Mouse (Mus musculus) spleen, postnatal 10 days (tissue): ENCODE measurements around the gene Crb3.

Source experiments
- DNase-seq, 2 experiments: peaks; one replicate each; pipeline ENCODE4 v3.0.0; 2021 to 2022; ENCODE audit warnings: low spot score in 2 of 2

Gene Crb3

DNA sequence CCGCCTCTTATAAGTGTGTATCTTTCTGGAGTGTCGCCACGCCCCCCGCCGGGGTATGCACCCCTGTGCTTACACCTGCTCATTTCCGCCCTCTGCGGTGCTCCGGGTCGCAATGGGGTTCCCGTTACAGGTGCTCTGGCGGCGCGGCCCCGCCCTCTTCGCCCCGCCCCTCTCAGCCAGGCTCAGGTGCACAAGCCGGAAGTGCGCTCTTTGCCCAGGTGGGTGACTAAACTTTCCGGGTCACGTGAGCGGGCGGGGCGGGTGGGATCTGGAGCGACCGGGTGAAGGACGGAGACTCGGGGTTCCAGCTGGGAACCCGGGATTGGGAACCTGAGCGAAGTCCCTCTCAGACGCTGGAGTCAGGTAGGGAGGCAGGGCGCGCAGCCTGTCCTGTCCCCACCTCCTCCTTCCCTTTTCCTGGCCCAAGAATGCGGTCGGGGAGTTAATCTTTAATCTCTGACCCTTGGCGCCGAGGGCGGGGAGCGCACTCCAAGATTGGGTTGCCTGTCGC is 3.2 kb downstream of the Crb3 start:
- DNase-seq = peak in 1 of 2 experiments; percentile 39

DNA sequence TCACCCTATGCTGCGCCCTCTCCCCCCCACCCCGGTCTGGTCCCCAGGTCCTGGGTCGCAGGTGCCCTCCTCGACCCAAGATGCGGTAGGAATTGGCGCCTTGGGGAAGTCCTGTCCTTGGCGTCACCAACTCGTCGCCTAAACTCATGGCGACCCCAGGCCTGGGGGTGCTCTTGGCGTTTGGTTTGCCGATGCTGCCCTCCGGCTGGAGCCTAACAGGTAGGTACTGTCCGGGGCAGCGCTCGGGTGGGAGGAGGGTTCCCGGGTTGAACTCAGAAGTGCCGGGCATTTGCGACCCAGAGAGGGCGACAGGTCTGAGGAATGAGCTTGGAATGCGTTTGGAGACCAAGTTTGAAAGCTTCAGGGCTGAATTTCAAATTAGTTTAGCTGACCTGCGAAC is 3.6 kb downstream of the Crb3 start:
- DNase-seq = no peak

DNA sequence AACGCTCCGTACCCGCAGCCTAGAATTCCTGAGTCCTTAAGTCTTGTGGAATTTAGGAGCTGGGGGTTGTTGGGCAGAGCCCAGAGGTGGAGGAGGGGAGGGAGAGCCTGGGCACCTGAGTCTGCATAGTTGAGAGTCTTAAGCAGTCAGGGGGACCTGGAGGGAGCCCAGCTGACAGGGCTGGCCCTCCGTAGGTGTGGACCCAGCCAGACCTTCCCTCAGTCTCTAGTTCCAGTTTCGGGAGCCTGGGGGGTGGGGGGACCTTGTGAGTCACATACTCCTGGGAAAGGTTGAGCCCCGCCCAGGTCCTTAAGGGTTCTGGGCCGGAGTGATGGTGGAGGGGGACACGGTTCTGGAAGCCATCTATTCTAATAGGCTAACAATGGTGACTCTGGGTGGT is 4.1 kb downstream of the Crb3 start:
- no peak for DNase-seq

DNA sequence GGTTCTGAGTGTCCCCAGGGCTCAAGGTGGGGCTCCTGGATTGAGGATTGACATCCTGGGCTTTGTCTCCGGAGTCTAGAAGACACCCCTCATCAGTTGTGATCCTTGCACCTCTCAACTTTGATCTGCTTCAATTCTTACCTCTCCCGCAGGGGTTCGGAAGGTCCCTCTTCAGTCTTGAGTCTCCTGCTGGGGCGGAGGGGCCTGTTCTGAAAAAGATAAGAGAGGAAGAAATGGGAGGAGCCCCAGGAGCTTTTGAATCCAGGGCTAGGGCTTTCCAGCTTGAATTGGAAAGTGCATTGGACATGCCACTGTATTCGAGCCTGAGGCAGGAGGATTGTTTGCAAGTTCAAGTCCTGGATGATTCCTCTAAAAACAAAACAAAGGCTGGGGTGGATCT is 8.0 kb downstream of the Crb3 start:
- DNase-seq = no peak

DNA sequence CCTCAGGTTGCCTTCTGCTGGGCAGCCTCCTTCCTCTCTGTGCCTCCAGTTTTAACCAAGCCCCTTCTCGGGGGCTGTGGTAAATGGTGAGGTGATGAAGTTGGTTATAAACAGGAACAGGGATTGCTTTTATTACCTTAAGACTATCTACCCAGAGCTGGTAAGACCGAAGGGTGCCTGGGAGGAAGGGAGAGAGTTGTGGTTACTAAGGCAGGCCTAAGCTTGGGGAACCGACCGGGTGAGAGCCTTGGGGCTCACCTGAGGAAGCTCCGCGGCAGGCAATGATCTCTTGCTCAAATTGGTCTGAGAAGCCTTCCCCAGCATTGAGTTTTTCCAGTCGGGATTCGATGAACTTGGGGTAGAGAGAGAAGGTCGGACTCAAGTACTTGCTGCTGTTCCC is 11.4 kb downstream of the Crb3 start:
- DNase-seq = no peak

DNA sequence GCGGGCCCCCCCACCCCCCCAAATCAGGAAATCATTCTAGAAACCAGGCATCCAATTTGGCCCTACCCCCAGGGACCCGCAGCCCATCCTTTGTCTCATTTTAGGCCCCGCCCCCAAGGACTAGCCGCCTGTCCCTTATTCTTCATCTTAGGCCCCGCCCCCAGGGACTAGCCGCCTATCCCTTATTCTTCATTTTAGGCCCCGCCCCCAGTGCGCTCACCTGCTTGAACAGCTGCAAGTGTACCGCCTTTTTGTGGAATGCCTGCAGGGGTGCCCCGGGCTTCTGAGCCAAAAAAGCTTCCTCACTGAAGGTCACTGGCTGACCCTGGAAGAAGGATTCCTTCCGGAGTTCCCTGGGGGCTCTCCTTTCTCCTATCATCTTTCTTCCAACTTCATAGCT is 11.8 kb downstream of the Crb3 start:
- DNase-seq = peak in 1 of 2 experiments; percentile 29

DNA sequence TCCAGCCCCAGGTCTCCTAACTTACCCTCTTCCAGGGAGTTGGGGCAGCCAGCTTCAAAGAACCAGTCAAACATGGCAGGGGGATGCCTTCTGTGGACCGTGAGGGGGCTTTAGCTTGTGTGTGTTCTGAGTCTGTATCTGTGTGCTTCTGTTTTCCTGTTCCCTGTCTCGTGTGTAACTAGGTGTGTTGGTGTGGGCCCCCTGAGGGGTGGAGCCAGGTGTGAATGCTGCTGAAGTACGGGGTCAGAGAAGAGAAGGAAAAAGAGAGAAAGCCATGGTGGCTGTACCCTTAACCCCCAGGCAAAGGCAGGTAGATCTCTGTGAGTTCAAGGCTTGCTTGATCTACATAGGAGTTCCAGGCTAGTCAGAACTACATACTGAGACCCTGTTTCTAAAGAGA is 18.0 kb downstream of the Crb3 start:
- DNase-seq = no peak

DNA sequence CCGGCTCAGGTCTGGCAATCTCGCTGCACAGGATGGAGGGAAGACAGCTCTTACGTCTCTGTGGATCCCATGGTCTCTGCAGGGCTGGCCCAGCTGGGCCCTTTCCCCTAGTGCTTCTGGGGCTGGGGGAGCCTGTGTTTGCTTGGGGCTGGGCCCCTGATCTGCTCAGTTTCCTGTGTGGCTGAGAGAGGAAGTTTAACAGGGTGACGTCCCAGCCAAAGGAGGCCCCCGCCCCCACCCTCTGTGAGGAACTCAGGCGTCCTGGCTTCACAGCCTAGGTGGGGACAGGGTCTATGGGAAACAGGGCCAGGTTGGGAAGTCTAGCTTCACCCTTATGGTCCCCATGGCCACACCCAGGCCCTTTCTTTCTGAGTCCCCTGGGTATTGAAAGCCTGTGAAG is 19.4 kb downstream of the Crb3 start, which contains the start of gene Dennd1c:
TSS of gene Dennd1c (minus strand) at position 179 of the 400 bp plus-strand sequence.
- peak; percentile 40 to 66 for DNase-seq

DNA sequence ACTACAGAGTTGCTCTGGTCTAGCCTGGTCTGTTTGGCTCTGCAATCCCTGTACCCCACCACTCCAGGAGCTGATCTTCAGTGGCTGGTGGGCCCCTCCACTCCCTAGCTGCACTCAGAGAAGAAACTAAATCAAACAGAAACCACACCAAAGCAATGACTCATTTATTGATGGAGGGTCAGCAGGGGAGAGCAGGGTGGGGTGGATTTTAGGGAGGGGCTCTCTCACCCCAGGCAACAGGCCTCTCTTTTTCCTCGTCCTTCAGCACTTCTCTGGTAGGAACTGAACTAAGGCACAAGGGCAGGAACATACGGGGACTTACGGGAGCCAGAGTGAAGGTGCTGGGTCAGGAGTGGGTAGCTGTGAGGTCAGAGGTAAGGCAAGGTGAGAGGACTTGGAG is 21.0 kb downstream of the Crb3 start:
- no peak for DNase-seq

DNA sequence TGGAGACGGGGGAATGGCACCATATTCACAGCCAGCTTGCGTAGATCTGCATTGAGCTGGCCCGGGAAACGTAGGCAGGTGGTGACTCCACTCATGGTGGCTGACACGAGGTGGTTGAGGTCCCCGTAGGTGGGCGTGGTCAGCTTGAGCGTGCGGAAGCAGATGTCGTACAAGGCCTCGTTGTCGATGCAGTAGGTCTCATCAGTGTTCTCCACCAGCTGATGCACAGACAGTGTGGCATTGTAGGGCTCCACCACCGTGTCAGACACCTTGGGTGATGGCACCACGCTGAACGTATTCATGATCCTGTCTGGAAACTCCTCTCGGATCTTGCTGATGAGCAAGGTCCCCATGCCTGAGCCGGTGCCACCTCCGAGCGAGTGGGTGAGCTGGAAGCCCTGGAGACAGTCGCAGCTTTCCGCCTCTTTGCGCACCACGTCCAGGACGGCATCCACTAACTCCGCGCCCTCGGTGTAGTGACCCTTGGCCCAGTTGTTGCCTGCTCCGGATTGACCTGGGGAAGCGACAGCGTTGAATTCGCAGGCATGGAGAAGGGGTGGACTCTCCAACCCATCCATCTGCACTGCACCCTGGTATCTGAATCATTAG is 22.4 kb downstream of the Crb3 start:
- no peak for DNase-seq

DNA sequence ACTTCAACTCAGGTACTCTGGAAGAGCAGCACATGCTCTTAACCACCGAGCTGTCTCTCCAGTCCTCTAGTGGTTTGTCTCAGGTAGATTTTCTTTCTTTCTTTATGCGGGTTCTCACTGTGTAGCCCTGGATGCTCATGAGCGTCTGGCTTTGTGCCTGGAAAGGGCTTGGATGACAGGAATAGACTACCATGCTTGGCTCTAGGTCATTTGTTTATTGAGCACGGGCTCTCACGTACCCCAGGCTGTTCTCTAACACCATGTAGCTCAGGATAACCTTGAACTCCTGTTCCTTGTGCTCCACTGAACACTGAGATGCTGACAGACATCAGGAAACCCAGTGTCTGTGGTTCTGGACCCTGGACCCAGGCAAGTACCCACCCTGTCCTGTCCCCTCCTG is 23.6 kb downstream of the Crb3 start:
- no peak for DNase-seq

DNA sequence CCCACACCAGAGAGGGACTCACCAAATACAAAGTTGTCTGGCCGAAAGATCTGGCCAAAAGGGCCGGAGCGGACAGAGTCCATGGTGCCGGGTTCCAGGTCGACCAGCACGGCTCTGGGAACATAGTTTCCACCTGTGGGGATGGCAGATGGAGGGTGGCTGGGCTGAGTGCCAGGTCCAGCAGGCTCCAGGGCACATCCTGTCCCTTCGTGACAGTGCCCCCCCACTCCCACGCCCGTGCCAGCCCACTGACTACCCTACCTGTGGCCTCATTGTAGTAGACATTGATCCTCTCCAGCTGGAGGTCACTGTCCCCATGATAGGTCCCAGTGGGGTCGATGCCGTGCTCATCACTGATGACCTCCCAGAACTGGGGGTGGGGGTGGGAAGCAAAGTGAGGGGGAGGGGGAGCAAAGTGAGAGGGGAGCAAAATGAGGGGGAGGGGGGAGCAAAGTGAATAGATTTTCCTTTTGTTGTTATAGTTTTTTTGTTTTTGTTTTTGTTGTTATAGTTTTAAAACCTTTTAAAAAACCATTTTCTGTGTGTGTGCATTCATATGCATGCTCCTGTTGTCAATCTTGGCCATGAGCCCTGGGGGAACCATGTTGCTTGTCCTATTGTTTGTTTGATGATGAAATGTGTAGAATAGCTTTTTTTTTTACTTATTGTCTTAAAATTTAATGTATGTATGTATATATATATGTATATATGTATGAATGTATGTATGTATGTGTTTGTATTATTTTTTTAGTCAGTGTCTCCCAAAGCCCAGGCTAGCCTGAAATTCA is 27.3 kb downstream of the Crb3 start:
- DNase-seq = no peak

DNA sequence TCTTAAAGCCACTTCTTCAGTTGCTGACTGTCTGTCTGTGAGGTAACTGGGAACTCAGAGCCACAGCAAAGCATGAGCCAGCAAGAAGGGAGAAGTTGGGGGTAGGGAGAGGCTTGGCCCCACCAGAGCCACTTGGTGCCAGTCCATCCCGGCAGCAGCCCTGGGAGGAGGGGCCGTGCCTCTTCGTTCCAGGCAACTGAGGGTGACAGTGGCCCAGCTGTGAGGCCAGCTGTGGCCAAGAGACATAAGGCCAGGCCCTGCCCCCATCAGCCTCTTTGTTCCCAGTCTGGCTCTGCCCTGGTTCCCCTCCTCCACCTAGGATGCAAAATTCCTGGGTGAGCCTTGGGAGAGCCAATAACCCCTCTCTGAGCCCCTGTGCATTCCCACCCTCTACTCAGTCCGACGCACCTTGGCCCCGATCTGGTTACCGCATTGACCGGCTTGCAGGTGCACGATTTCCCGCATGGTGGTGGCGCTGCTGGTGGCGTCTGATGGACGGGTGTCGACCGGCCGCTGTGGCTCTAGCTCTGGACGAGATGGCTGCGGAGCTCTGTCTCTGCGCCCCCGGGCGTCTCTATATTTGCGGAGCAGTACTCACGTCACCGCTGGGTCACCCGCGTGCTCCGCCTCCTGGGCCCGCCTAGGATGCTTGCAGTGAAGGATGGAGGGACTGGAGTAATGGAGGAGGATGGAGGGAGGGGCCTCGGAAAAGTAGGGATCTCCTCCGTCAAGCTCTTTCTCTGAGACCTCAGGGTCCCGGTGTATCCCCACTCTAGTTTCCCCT is 28.3 kb downstream of the Crb3 start, which contains the start of gene Tubb4a:
TSS of gene Tubb4a (minus strand) at position 734 of the 784 bp plus-strand sequence.
- DNase-seq = no peak

DNA sequence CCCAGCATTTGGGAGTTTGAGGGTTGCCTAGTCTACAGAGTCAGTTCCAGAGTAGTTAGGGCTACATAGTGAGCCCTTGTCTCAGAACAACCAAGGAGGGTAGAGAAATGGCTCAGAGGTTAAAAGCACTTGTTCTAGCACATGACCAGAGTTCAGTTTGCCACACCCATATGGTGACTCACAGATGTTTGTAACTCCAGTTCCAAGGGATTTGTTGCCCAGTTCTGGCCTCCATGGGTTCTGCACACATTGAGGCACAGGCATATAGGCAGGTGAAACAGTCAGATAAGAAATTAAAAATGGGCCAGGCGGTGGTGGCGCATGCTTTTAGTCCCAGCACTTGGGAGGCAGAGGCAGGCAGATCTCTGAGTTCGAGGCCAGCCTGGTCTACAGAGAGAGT is 35.3 kb downstream of the Crb3 start:
- no peak for DNase-seq

DNA sequence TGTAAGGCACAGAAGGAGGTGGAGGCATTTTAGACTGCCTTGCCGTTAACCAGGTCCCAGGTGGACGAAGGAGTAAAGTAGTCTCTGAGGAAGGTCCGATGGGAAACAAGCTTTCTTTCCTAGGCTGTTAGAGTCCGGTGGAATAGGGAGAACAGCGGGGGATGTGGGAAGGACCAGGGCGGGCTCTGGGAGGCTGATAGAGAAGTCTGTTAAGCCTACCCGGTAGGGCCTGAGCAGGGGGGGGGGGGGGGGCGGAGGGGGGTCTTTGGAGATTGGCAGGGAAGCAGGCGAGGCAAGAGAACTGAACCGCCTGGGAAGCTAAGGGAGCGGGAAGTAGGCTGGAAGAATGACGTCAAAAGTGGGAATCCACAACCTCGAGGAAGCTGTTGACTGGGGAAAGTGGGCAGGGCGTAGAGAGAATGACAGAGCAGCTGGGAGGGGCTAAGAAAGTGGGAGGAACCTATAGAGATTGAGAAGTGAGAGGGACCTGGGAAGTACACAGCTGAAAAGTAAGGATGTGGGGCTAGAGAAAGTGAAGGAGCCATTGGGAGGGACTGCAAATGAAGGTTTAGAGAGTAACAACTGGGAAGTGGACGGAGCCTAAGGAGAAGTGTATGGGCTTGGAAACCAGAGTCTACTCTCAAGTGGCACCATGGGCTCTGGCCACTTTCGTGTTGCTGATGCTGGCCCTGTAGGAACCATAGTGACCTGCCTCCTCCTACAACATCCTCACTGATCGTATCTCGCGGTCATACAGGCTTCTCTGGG is 37.1 kb downstream of the Crb3 start:
- peak in 1 of 2 experiments; percentile 31 for DNase-seq

DNA sequence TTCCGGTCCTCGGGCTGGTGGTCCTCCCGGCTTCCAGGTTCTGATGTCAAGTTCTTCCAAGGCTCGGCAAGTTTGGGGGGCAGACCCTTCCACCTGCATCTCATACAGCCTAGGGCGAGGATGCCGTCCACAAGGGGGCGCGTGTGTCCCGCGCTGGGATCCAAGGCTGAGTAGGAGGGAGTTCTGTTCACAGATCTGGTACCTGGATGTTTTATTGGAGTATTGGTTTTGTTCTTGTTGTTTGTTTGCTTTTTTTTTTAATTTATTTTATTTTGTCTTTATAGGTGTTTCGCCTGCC is 37.7 kb downstream of the Crb3 start:
- DNase-seq = peak; percentile 80 to 89

DNA sequence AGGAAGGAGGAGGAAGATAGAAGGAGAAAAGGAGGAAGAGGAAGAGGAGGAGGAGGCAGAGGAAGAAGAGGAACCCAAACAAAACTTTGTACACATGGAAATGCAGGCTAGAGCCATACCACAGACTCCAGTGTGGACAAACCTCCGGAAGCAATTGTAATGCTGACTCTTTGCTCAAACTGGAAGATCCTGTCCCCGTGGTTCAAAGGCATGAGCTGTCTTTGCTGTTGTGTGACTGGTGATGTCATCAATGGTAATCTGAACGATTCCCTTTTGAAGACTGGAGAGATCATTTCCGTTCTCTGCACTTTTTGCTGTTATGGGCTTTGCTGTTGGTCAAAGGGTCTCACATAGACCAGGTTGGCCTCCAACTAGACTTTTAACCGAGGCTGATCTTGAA is 39.4 kb downstream of the Crb3 start:
- DNase-seq = no peak

DNA sequence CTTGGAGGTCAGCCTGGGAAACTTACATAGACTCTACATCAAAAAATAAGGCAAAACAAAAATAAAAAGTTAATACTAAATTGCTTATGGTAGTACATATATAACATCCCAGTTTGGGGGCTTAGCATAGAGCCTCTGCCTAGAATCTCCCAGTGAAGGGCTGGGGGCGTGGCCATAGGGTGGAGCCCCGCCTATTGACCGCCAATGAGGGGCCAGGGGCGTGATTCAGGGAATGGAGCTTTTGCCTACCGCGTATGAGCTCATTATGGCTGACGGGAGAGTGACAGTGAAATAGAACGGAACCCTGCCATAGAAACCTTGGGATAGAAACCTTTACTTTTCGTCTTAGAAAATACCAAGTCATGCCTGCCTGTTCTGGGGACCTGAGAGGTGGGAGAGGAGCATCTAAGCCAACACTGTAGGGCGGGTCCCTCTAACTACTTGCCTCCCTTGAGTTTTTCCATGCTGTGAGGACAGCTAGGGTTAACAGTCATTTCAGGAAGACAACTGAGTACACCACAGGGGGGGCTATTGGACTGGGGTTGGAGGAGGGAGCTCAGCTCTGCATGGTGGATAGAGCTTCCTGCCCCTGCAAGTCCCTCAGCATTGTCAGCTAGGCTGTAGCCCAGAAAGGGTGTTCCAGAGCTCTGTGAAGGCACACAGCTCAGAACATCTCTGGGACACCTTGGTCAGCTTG is 40.9 kb downstream of the Crb3 start:
- DNase-seq = peak in 1 of 2 experiments; percentile 35

DNA sequence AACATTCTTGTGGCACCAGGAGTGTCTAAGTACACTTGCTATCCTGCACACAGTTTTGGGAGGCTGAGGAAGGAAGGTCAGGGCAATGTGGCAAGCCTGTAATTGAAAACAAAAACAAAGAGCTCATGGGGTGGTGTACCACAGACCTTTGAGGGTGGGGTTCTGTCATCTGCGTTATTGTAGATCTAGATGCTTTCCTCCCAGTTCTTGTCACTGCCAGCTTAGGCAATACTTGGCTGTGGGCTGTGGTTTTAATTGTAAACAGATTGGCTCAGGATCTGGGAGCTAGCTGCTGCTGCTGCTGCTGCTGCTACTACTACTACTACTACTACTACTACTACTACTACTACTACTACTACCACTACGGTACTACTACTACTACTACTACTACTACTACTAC is 43.4 kb downstream of the Crb3 start:
- DNase-seq = no peak

DNA sequence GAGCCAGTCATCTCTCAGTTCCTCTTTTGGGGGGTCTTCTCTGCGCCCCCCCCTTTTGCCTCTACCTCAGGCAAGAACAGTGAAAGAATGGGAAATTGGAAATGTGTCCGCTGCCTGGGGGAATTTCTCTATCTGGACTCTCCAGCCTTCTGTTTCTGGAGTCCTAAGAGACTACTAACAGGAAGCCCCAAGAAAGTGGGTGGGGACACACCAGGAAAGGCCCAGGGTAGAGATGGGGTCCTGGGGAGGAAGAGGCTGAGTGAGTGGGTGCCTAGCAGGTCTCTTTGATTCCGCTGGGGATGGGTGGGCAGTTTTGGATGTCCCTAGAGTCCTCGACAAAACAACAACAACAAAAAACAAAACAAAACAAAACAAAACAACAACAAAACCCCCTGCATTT is 45.6 kb downstream of the Crb3 start:
- DNase-seq = no peak
